Mouse (Mus musculus): ENCODE measurements around the gene Grm3. TPM values are rescaled to one million over a fixed set of nuclear protein-coding genes. Genes with fewer than 3 reads are reported as not detected.

Grm3 gene
- total RNA-seq, 1 experiment from 2014 or later: not detected

- ATAC-seq (replicated peaks in 1 of 2; ENCODE audit: insufficient read depth in 1 of 2, low FRiP score in 2 of 2, low TSS enrichment in 1 of 2, low read depth in 1 of 2, poor library complexity in 2 of 2, severe bottlenecking in 2 of 2): no peak
Measured at GRCm38 (mm10) chr5:9661870-9662589, 62.9 kb downstream of the Grm3 start.

GRCm38 (mm10) chr5:9638612-9639011, 86.4 kb downstream of the Grm3 start:
- no peak for ATAC-seq (replicated peaks in 1 of 2; ENCODE audit: insufficient read depth in 1 of 2, low FRiP score in 2 of 2, low TSS enrichment in 1 of 2, low read depth in 1 of 2, poor library complexity in 2 of 2, severe bottlenecking in 2 of 2)

DNA sequence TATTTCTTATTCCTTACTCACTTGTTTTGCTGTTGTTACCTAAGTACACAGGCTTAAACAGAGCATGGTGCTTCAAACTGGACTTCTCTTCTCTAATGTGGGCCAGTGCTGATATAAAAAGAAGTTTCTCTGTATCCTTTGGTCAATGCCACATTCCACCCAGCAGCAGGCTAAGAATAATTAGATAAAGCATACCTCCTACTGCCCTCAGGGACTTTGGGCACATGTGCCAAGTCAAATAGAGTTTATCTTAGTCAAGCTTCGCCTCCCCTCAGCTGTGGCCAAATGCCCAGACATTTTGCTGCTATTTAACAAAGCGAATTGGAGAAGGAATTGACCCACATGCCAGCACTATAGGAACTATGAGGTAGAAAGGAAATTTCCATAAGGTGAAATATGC, 97.8 kb downstream of the Grm3 start:
- no peak for ATAC-seq (replicated peaks in 1 of 2; ENCODE audit: insufficient read depth in 1 of 2, low FRiP score in 2 of 2, low TSS enrichment in 1 of 2, low read depth in 1 of 2, poor library complexity in 2 of 2, severe bottlenecking in 2 of 2)

GRCm38 (mm10) chr5:9624396-9624795, 100.6 kb downstream of the Grm3 start:
- ATAC-seq (replicated peaks in 1 of 2; ENCODE audit: insufficient read depth in 1 of 2, low FRiP score in 2 of 2, low TSS enrichment in 1 of 2, low read depth in 1 of 2, poor library complexity in 2 of 2, severe bottlenecking in 2 of 2): no peak

DNA sequence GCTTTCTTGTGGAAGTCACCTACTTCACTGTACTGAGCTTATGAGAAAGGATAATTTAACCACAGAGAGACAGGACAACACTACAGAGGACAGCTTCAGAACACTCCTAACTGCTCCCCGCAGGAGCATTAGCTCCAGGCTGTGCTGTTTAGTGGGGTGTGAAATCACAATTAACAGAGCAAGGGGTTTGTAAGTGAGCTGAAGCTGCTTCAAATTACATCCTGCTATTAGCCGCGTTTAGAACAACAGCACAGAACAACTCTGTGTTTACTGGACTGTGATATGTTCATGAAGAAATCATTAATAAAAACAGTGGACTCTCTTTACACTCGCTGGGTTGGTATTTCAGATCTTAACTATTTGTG, 101.9 kb downstream of the Grm3 start:
- ATAC-seq (replicated peaks in 1 of 2; ENCODE audit: insufficient read depth in 1 of 2, low FRiP score in 2 of 2, low TSS enrichment in 1 of 2, low read depth in 1 of 2, poor library complexity in 2 of 2, severe bottlenecking in 2 of 2): no peak

- no peak for ATAC-seq (replicated peaks in 1 of 2; ENCODE audit: insufficient read depth in 1 of 2, low FRiP score in 2 of 2, low TSS enrichment in 1 of 2, low read depth in 1 of 2, poor library complexity in 2 of 2, severe bottlenecking in 2 of 2)
Measured at GRCm38 (mm10) chr5:9622264-9623094, 102.5 kb downstream of the Grm3 start.

- no peak for ATAC-seq (replicated peaks in 1 of 2; ENCODE audit: insufficient read depth in 1 of 2, low FRiP score in 2 of 2, low TSS enrichment in 1 of 2, low read depth in 1 of 2, poor library complexity in 2 of 2, severe bottlenecking in 2 of 2)
Measured at GRCm38 (mm10) chr5:9621417-9622067, 103.4 kb downstream of the Grm3 start.

GRCm38 (mm10) chr5:9579021-9579420, 145.9 kb downstream of the Grm3 start:
- ATAC-seq (replicated peaks in 1 of 2; ENCODE audit: insufficient read depth in 1 of 2, low FRiP score in 2 of 2, low TSS enrichment in 1 of 2, low read depth in 1 of 2, poor library complexity in 2 of 2, severe bottlenecking in 2 of 2): no peak

- no peak for ATAC-seq (replicated peaks in 1 of 2; ENCODE audit: insufficient read depth in 1 of 2, low FRiP score in 2 of 2, low TSS enrichment in 1 of 2, low read depth in 1 of 2, poor library complexity in 2 of 2, severe bottlenecking in 2 of 2)
Measured at GRCm38 (mm10) chr5:9578571-9578970, 146.4 kb downstream of the Grm3 start.

DNA sequence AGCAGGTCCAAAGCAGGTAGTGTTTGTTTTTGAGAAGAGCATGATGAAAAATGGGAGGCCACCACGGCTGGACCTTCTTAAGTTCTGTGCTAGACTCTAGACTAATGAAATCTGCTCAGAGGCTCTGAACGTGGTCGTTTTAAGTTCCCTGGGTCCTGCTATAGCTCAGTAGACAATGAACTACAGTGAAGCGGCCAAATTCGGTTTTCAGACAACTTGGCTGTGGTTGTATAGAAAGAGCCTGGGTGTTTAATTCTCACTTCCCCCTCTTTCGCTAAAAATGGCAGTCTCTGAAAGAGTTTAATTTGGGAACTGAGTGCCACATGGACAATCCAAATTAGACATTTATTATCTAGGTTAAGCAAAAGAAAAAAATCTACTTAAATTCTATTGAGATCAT, 154.0 kb downstream of the Grm3 start:
- no peak for ATAC-seq (replicated peaks in 1 of 2; ENCODE audit: insufficient read depth in 1 of 2, low FRiP score in 2 of 2, low TSS enrichment in 1 of 2, low read depth in 1 of 2, poor library complexity in 2 of 2, severe bottlenecking in 2 of 2)

GRCm38 (mm10) chr5:9557706-9558105, 167.3 kb downstream of the Grm3 start:
- ATAC-seq (replicated peaks in 1 of 2; ENCODE audit: insufficient read depth in 1 of 2, low FRiP score in 2 of 2, low TSS enrichment in 1 of 2, low read depth in 1 of 2, poor library complexity in 2 of 2, severe bottlenecking in 2 of 2): no peak

- no peak for ATAC-seq (replicated peaks in 1 of 2; ENCODE audit: insufficient read depth in 1 of 2, low FRiP score in 2 of 2, low TSS enrichment in 1 of 2, low read depth in 1 of 2, poor library complexity in 2 of 2, severe bottlenecking in 2 of 2)
Measured at GRCm38 (mm10) chr5:9540822-9541557, 184.0 kb downstream of the Grm3 start.

DNA sequence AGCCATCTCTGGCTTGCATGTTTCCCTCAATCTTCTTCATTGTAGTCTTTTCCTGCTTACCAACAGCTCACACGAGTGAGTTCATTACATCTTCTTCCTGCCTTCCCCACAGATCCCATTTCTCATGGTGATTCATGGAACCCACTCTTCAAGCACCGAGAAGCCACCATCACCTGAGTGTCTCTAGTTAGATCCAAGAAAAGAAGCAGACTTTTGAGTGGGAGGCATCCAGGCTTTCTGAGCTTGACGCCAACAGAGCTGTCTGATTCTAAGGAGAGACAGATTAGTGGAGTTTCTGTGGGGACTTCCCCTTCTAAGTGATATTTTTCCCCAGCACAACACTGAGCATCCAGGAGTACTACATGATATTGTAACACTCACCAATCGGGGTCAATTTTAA, 199.5 kb downstream of the Grm3 start:
- ATAC-seq (replicated peaks in 1 of 2; ENCODE audit: insufficient read depth in 1 of 2, low FRiP score in 2 of 2, low TSS enrichment in 1 of 2, low read depth in 1 of 2, poor library complexity in 2 of 2, severe bottlenecking in 2 of 2): no peak

- ATAC-seq (replicated peaks in 1 of 2; ENCODE audit: insufficient read depth in 1 of 2, low FRiP score in 2 of 2, low TSS enrichment in 1 of 2, low read depth in 1 of 2, poor library complexity in 2 of 2, severe bottlenecking in 2 of 2): no peak
Measured at GRCm38 (mm10) chr5:9511027-9511426, 213.9 kb downstream of the Grm3 start.

DNA sequence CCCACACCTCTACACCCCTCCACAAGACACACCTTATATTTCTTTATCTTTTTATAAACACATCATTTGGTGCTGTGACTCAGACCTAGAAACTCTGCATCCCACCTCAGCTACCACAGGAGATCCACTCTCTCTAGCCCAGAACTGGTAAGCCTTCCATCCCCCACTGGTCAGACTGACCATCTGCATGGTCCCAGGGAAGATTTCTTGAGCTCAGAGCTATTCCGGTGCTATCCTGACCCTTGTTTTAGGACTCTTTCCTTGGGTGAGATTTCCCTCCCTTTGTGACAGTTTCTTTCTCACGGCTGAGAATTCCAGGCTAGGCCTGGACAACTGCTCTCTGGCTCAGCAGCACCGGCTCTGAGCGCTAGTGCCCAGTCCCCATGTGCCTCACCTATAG, 227.7 kb downstream of the Grm3 start:
- ATAC-seq (replicated peaks in 1 of 2; ENCODE audit: insufficient read depth in 1 of 2, low FRiP score in 2 of 2, low TSS enrichment in 1 of 2, low read depth in 1 of 2, poor library complexity in 2 of 2, severe bottlenecking in 2 of 2): no peak

DNA sequence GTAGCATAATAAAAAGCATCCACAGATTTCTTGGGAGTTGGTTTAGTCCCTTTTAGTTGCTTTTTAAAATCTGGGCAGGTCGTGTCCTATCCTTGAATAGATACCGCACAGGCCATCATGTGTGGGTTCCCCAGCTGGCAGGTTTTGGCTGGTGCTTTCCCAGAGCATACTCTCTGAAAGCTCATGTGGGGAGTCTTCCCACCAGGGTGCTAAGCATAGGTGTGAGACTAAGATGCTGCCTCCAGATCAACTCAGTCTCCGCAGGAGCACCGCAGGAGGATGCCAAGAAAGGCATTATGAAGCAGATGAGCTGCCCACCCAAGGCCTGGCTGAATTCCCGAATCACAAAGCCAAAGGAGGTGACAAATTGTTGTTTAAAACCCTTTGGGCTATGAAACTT, 229.5 kb downstream of the Grm3 start:
- ATAC-seq (replicated peaks in 1 of 2; ENCODE audit: insufficient read depth in 1 of 2, low FRiP score in 2 of 2, low TSS enrichment in 1 of 2, low read depth in 1 of 2, poor library complexity in 2 of 2, severe bottlenecking in 2 of 2): no peak

GRCm38 (mm10) chr5:9477587-9477986, 247.4 kb downstream of the Grm3 start:
- ATAC-seq (replicated peaks in 1 of 2; ENCODE audit: insufficient read depth in 1 of 2, low FRiP score in 2 of 2, low TSS enrichment in 1 of 2, low read depth in 1 of 2, poor library complexity in 2 of 2, severe bottlenecking in 2 of 2): no peak

DNA sequence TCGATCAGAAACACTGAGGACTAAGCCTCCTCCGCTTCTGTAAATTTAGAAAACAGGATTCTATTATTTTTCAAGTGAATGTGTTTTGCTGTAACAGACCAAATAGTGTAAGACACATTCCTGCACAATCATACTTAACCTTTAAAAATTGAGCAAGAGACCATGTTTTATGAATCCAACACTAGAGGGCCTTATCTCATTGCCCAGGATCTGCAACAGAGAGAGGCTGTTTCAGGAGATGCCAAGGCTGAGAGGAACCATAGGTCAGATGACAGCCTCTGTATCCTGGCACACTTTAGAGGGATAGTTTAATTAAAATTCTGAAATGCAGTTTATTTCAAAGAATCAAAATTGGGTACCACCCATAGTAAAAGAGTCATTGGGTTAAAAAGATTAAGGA, 271.7 kb downstream of the Grm3 start:
- no peak for ATAC-seq (replicated peaks in 1 of 2; ENCODE audit: insufficient read depth in 1 of 2, low FRiP score in 2 of 2, low TSS enrichment in 1 of 2, low read depth in 1 of 2, poor library complexity in 2 of 2, severe bottlenecking in 2 of 2)

Measured in hematopoietic stem cell, adult 5-6 weeks (primary cell).